Mouse (Mus musculus) cerebellum, adult 2 months (tissue): Measurements from ENCODE around the gene Tmem206.

ENCODE experiments used
- CTCF ChIP-seq: fragments of 200-500 bp; IDR thresholded peaks from 2 replicates; pipeline ENCODE4 v1.5.1; 2011; ENCODE audit warnings: low read depth, mild to moderate bottlenecking, control low read depth, low read length, moderate library complexity, borderline replicate concordance; ENCODE audit not compliant: insufficient read depth
- POLR2A ChIP-seq: fragments of 200-500 bp; IDR thresholded peaks from 2 replicates; pipeline ENCODE4 v1.6.1; 2011; ENCODE audit warnings: low read length, control low read depth, borderline replicate concordance; ENCODE audit not compliant: insufficient read depth

- TF ChIP-seq POLR2A (no peak), CTCF (no peak)
Observed at GRCm38 (mm10) chr1:191283110-191284040, 42.3 kb upstream of the Tmem206 start.
